Mouse (Mus musculus) forebrain, embryonic 10.5 days (tissue): ENCODE results near the gene Cxcl12. TPM values are rescaled to one million over a fixed set of nuclear protein-coding genes. Genes with fewer than 3 reads are reported as not detected.

ENCODE experiments used
- DNase-seq: peaks from one replicate; pipeline ENCODE4 v3.0.0-alpha.2; 2017; ENCODE audit warnings: low spot score; ENCODE audit errors: extremely low spot score
- H3K27ac ChIP-seq: fragments of 300-500 bp; sonication (generic); 2 replicates; pipeline ENCODE4 v1.5.1; 2016; ENCODE audit warnings: mild to moderate bottlenecking
- H3K27me3 ChIP-seq: fragments of 300-500 bp; sonication (generic); 2 replicates; pipeline ENCODE4 v1.6.1; 2016; ENCODE audit warnings: mild to moderate bottlenecking; ENCODE audit not compliant: poor library complexity, severe bottlenecking
- H3K36me3 ChIP-seq: fragments of 300-500 bp; sonication (generic); replicated peaks from 2 replicates; pipeline ENCODE4 v1.6.1; 2016; ENCODE audit warnings: mild to moderate bottlenecking, moderate library complexity
- H3K4me1 ChIP-seq: fragments of 300-500 bp; sonication (generic); 2 replicates; pipeline ENCODE4 v1.6.1; 2016
- H3K4me3 ChIP-seq: fragments of 300-500 bp; sonication (generic); 2 replicates; pipeline ENCODE4 v1.5.1; 2016; ENCODE audit warnings: mild to moderate bottlenecking, moderate library complexity
- H3K9me3 ChIP-seq: fragments of 300-500 bp; sonication (generic); 2 replicates; pipeline ENCODE4 v1.6.1; 2016; ENCODE audit warnings: mild to moderate bottlenecking, moderate library complexity
- WGBS: fragments of 180-500 bp; shearing (Covaris S2); methylation state at CpG from one replicate; pipeline ENCODE4 v1.1.7; 2016; 5-methylcytosine and 5-hydroxymethylcytosine counted together
- polyA plus RNA-seq: library from polyadenylated mRNA; unstranded; fragments of >200 nt; fragmentation: Nextera tagmentation; extraction: Ambion mirVana; gene quantifications from 2 replicates; pipeline ENCODE4 v1.2.1, GENCODE M21; 2016

Gene Cxcl12
- polyA plus RNA-seq, 1 experiment from 2014 or later = 65.0 TPM

- DNase-seq = no peak
- Histone ChIP-seq H3K36me3 (no peaks in the 10 kb centered on the region), H3K4me3 (no peak overlapping the region), H3K4me1 (peaks cover 5% of the 10 kb centered on the region), H3K27ac (no peak overlapping the region), H3K27me3 (no peaks in the 10 kb centered on the region), H3K9me3 (no peaks in the 10 kb centered on the region)
- 82% methylated on average over 4 of the region's 4 CpGs for WGBS
These were observed 17.0 kb downstream of the Cxcl12 start for GRCm38 (mm10) chr6:117185381-117185780.

- H3K4me3 ChIP-seq = no peak overlapping the region
- no peaks in the 10 kb centered on the region for H3K27me3 ChIP-seq
- no peak overlapping the region for H3K27ac ChIP-seq
- peaks cover 3% of the 10 kb centered on the region for H3K4me1 ChIP-seq
- no peaks in the 10 kb centered on the region for H3K9me3 ChIP-seq
- WGBS = 89% methylated on average over 3 of the region's 3 CpGs
- H3K36me3 ChIP-seq = no peaks in the 10 kb centered on the region
- DNase-seq = no peak
These were observed 22.1 kb downstream of the Cxcl12 start for GRCm38 (mm10) chr6:117190453-117190852.

- Histone ChIP-seq H3K27me3 (no peaks in the 10 kb centered on the region), H3K27ac (no peak overlapping the region), H3K9me3 (no peaks in the 10 kb centered on the region), H3K4me1 (0 out of 2 replicates have a peak, but pooled peaks cover 3% of the 10 kb centered on the region), H3K4me3 (no peak overlapping the region), H3K36me3 (no peaks in the 10 kb centered on the region)
- no peak for DNase-seq
- WGBS = 89% methylated on average over 6 of the region's 6 CpGs
These were observed 23.4 kb downstream of the Cxcl12 start for GRCm38 (mm10) chr6:117191741-117192140.

- H3K27ac ChIP-seq = no peak overlapping the region
- no peak for DNase-seq
- whole genome bisulfite sequencing = 85% methylated on average over 7 of the region's 7 CpGs
- no peaks in the 10 kb centered on the region for H3K9me3 ChIP-seq
- 0 out of 2 replicates have a peak, but pooled peaks cover 3% of the 10 kb centered on the region for H3K4me1 ChIP-seq
- H3K36me3 ChIP-seq = no peaks in the 10 kb centered on the region
- no peaks in the 10 kb centered on the region for H3K27me3 ChIP-seq
- H3K4me3 ChIP-seq = no peak overlapping the region
These were observed 24.3 kb downstream of the Cxcl12 start for GRCm38 (mm10) chr6:117192678-117193077.

- WGBS = 75% methylated on average over 3 of the region's 3 CpGs
- Histone ChIP-seq H3K4me3 (no peak overlapping the region), H3K36me3 (no peaks in the 10 kb centered on the region), H3K27me3 (no peaks in the 10 kb centered on the region), H3K9me3 (no peaks in the 10 kb centered on the region), H3K27ac (no peak overlapping the region), H3K4me1 (0 out of 2 replicates have a peak, but pooled peaks cover 3% of the 10 kb centered on the region)
- DNase-seq = no peak
These were observed 26.9 kb downstream of the Cxcl12 start for GRCm38 (mm10) chr6:117195270-117195669.

GRCm38 (mm10) chr6:117198871-117199270, 30.5 kb downstream of the Cxcl12 start:
- no peaks in the 10 kb centered on the region for H3K27me3 ChIP-seq
- no peak for DNase-seq
- no peak overlapping the region for H3K27ac ChIP-seq
- no peaks in the 10 kb centered on the region for H3K9me3 ChIP-seq
- WGBS = 76% methylated on average over 4 of the region's 4 CpGs
- H3K4me1 ChIP-seq = 0 out of 2 replicates have a peak, but pooled peaks cover 3% of the 10 kb centered on the region
- H3K4me3 ChIP-seq = no peak overlapping the region
- no peaks in the 10 kb centered on the region for H3K36me3 ChIP-seq

- H3K4me3 ChIP-seq = no peak overlapping the region
- no peak for DNase-seq
- 0 out of 2 replicates have a peak, but pooled peaks cover 3% of the 10 kb centered on the region for H3K4me1 ChIP-seq
- H3K27me3 ChIP-seq = no peaks in the 10 kb centered on the region
- H3K36me3 ChIP-seq = no peaks in the 10 kb centered on the region
- WGBS = 51% methylated on average over 2 of the region's 2 CpGs
- no peaks in the 10 kb centered on the region for H3K9me3 ChIP-seq
- no peak overlapping the region for H3K27ac ChIP-seq
These were observed 31.4 kb downstream of the Cxcl12 start for GRCm38 (mm10) chr6:117199718-117200117.

- Histone ChIP-seq H3K27ac (no peak overlapping the region), H3K36me3 (no peaks in the 10 kb centered on the region), H3K4me1 (no peaks in the 10 kb centered on the region), H3K9me3 (no peaks in the 10 kb centered on the region), H3K4me3 (no peak overlapping the region), H3K27me3 (no peaks in the 10 kb centered on the region)
- DNase-seq = no peak
- 83% methylated on average over 5 of the region's 5 CpGs for WGBS
These were observed 32.6 kb downstream of the Cxcl12 start for GRCm38 (mm10) chr6:117200916-117201315.

GRCm38 (mm10) chr6:117201396-117201795, 33.1 kb downstream of the Cxcl12 start:
- Histone ChIP-seq H3K27me3 (no peaks in the 10 kb centered on the region), H3K27ac (no peak overlapping the region), H3K9me3 (no peaks in the 10 kb centered on the region), H3K4me3 (no peak overlapping the region), H3K36me3 (no peaks in the 10 kb centered on the region), H3K4me1 (no peaks in the 10 kb centered on the region)
- WGBS = 85% methylated on average over 2 of the region's 2 CpGs
- DNase-seq = no peak

GRCm38 (mm10) chr6:117201859-117202258, 33.5 kb downstream of the Cxcl12 start:
- Histone ChIP-seq H3K4me3 (no peak overlapping the region), H3K9me3 (no peaks in the 10 kb centered on the region), H3K36me3 (no peaks in the 10 kb centered on the region), H3K4me1 (no peaks in the 10 kb centered on the region), H3K27ac (no peak overlapping the region), H3K27me3 (no peaks in the 10 kb centered on the region)
- WGBS = 91% methylated on average over 8 of the region's 8 CpGs
- DNase-seq = no peak

- H3K27me3 ChIP-seq = no peaks in the 10 kb centered on the region
- H3K27ac ChIP-seq = no peak overlapping the region
- H3K4me1 ChIP-seq = no peaks in the 10 kb centered on the region
- no peak overlapping the region for H3K4me3 ChIP-seq
- WGBS = 85% methylated on average over 2 of the region's 2 CpGs
- no peak for DNase-seq
- H3K36me3 ChIP-seq = no peaks in the 10 kb centered on the region
- H3K9me3 ChIP-seq = no peaks in the 10 kb centered on the region
These were observed 34.6 kb downstream of the Cxcl12 start for GRCm38 (mm10) chr6:117202856-117203400.

GRCm38 (mm10) chr6:117204112-117204511, 35.8 kb downstream of the Cxcl12 start:
- 82% methylated on average over 3 of the region's 3 CpGs for WGBS
- DNase-seq = no peak
- no peaks in the 10 kb centered on the region for H3K36me3 ChIP-seq

GRCm38 (mm10) chr6:117206834-117207233, 38.5 kb downstream of the Cxcl12 start:
- Histone ChIP-seq H3K9me3 (no peaks in the 10 kb centered on the region), H3K27me3 (no peaks in the 10 kb centered on the region)
- 84% methylated on average over 2 of the region's 2 CpGs for WGBS

More at GRCm38 (mm10) chr6:117204112-117204511, 35.8 kb downstream of the Cxcl12 start:
- H3K4me3 ChIP-seq = no peak overlapping the region
- H3K27ac ChIP-seq = no peak overlapping the region
- no peaks in the 10 kb centered on the region for H3K9me3 ChIP-seq
- H3K27me3 ChIP-seq = no peaks in the 10 kb centered on the region
- no peaks in the 10 kb centered on the region for H3K4me1 ChIP-seq

GRCm38 (mm10) chr6:117207289-117207688, 39.0 kb downstream of the Cxcl12 start:
- Histone ChIP-seq H3K36me3 (no peaks in the 10 kb centered on the region), H3K27me3 (no peaks in the 10 kb centered on the region), H3K4me3 (no peak overlapping the region), H3K9me3 (no peaks in the 10 kb centered on the region), H3K4me1 (no peaks in the 10 kb centered on the region), H3K27ac (no peak overlapping the region)
- no peak for DNase-seq
- WGBS = 88% methylated on average over 1 of the region's 1 CpGs

More at GRCm38 (mm10) chr6:117206834-117207233, 38.5 kb downstream of the Cxcl12 start:
- H3K27ac ChIP-seq = no peak overlapping the region
- H3K4me3 ChIP-seq = no peak overlapping the region
- no peaks in the 10 kb centered on the region for H3K36me3 ChIP-seq
- DNase-seq = no peak
- H3K4me1 ChIP-seq = no peaks in the 10 kb centered on the region
